Mouse (Mus musculus): ENCODE results near the gene Gm49661. TPM values are rescaled to one million over a fixed set of nuclear protein-coding genes. Genes with fewer than 3 reads are reported as not detected.

The Gm49661 gene
- polyA plus RNA-seq, 1 experiment, result 3.3 TPM

GRCm38 (mm10) chr8:84967532-84968304 is 1.5 kb downstream of the Gm49661 start:
- DNase-seq (ENCODE audit: low read depth), result no peak

- DNase-seq (ENCODE audit: low read depth), result no peak
Observed at GRCm38 (mm10) chr8:84966603-84967002, 2.6 kb downstream of the Gm49661 start.

GRCm38 (mm10) chr8:84965731-84966291 is 3.4 kb downstream of the Gm49661 start:
- no peak for DNase-seq (ENCODE audit: low read depth)

- no peak for DNase-seq (ENCODE audit: low read depth)
Observed at GRCm38 (mm10) chr8:84963952-84964351, 5.3 kb downstream of the Gm49661 start.

GRCm38 (mm10) chr8:84959811-84960210 is 9.4 kb downstream of the Gm49661 start:
- no peak for DNase-seq (ENCODE audit: low read depth)

- DNase-seq (ENCODE audit: low read depth), result no peak
Observed at GRCm38 (mm10) chr8:84956768-84957167, 12.5 kb downstream of the Gm49661 start.

- DNase-seq (ENCODE audit: low read depth), result no peak
Observed at GRCm38 (mm10) chr8:84952612-84953255, 16.5 kb downstream of the Gm49661 start.

GRCm38 (mm10) chr8:84949753-84950152 is 19.5 kb downstream of the Gm49661 start:
- no peak for DNase-seq (ENCODE audit: low read depth)

GRCm38 (mm10) chr8:84947241-84947545 is 22.0 kb downstream of the Gm49661 start:
- no peak for DNase-seq (ENCODE audit: low read depth)

GRCm38 (mm10) chr8:84946528-84947240 is 22.5 kb downstream of the Gm49661 start, which contains the start of gene Rtbdn:
Rtbdn (plus strand) TSS chr8:84946991.
- no peak for DNase-seq (ENCODE audit: low read depth)

GRCm38 (mm10) chr8:84945633-84946527 is 23.4 kb downstream of the Gm49661 start:
- DNase-seq (ENCODE audit: low read depth), result no peak

- DNase-seq (ENCODE audit: low read depth), result no peak
Observed at GRCm38 (mm10) chr8:84945235-84945632, 24.0 kb downstream of the Gm49661 start.

- no peak for DNase-seq (ENCODE audit: low read depth)
Observed at GRCm38 (mm10) chr8:84944478-84945160, 24.6 kb downstream of the Gm49661 start.

- no peak for DNase-seq (ENCODE audit: low read depth)
Observed at GRCm38 (mm10) chr8:84943699-84944098, 25.5 kb downstream of the Gm49661 start.

GRCm38 (mm10) chr8:84937620-84938485 is 31.4 kb downstream of the Gm49661 start:
- DNase-seq (ENCODE audit: low read depth), result no peak

GRCm38 (mm10) chr8:84936962-84937546 is 32.2 kb downstream of the Gm49661 start, which contains the start of gene Mast1:
Mast1 (minus strand) TSS chr8:84937359.
- no peak for DNase-seq (ENCODE audit: low read depth)

GRCm38 (mm10) chr8:84936041-84936961 is 32.9 kb downstream of the Gm49661 start:
- DNase-seq (ENCODE audit: low read depth), result no peak

GRCm38 (mm10) chr8:84935489-84935888 is 33.7 kb downstream of the Gm49661 start:
- DNase-seq (ENCODE audit: low read depth), result no peak
